Mouse (Mus musculus) heart, postnatal 0 days (tissue): ENCODE measurements around the gene Gm20547. TPM values are rescaled to one million over a fixed set of nuclear protein-coding genes. Genes with fewer than 3 reads are reported as not detected.

ENCODE experiments used
- ATAC-seq: fragments of 200-750 bp; cut with Nextera tagmentation; 2 replicates; pipeline ENCODE4 v1.8.0; 2017; ENCODE audit warnings: low read depth, moderate number of reproducible peaks, moderate library complexity; ENCODE audit not compliant: insufficient read depth
- DNase-seq: peaks from one replicate; pipeline ENCODE4 v3.0.0-alpha.2; 2016; ENCODE audit warnings: low spot score
- H3K27ac ChIP-seq: fragments of 300-500 bp; sonication (generic); 2 replicates; pipeline ENCODE4 v1.5.1; 2014; ENCODE audit warnings: low read depth, mild to moderate bottlenecking
- H3K27me3 ChIP-seq: fragments of 300-500 bp; sonication (generic); 2 replicates; pipeline ENCODE4 v1.6.1; 2014; ENCODE audit warnings: low read length, mixed read lengths; ENCODE audit not compliant: control insufficient read depth, insufficient read depth
- H3K36me3 ChIP-seq: fragments of 300-500 bp; sonication (generic); replicated peaks from 2 replicates; pipeline ENCODE4 v1.6.1; 2014; ENCODE audit warnings: low read length, mixed read lengths; ENCODE audit not compliant: control insufficient read depth, insufficient read depth
- H3K4me1 ChIP-seq: fragments of 300-500 bp; sonication (generic); 2 replicates; pipeline ENCODE4 v1.6.1; 2014; ENCODE audit warnings: antibody characterized with exemption; ENCODE audit not compliant: control insufficient read depth, insufficient read depth
- H3K4me2 ChIP-seq: fragments of 300-500 bp; sonication (generic); 2 replicates; pipeline ENCODE4 v1.6.1; 2014; ENCODE audit warnings: low read depth, mild to moderate bottlenecking, low read length, moderate library complexity
- H3K4me3 ChIP-seq: fragments of 300-500 bp; sonication (generic); 2 replicates; pipeline ENCODE4 v1.5.1; 2014; ENCODE audit warnings: low read depth, low read length
- H3K9ac ChIP-seq: fragments of 300-500 bp; sonication (generic); replicated peaks from 2 replicates; pipeline ENCODE4 v1.6.1; 2014; ENCODE audit warnings: low read depth, low read length, mixed read lengths
- H3K9me3 ChIP-seq: fragments of 300-500 bp; sonication (generic); replicated peaks from 2 replicates; pipeline ENCODE4 v1.6.1; 2016; ENCODE audit warnings: low read length; ENCODE audit not compliant: control insufficient read depth
- CTCF ChIP-seq: IDR thresholded peaks from 2 replicates; pipeline ENCODE4 v1.5.1; 2016; ENCODE audit warnings: antibody characterized with exemption, control low read depth, low read depth
- EP300 ChIP-seq: IDR thresholded peaks from 2 replicates; pipeline ENCODE4 v1.6.1; 2016; ENCODE audit warnings: antibody characterized with exemption, low read depth
- WGBS: fragments of 180-500 bp; shearing (Covaris S2); extraction: QIAGEN DNeasy Blood & Tissue Kit; methylation state at CpG from one replicate; pipeline ENCODE4 v1.1.7; 2014; 5-methylcytosine and 5-hydroxymethylcytosine counted together
- polyA plus RNA-seq: library from polyadenylated mRNA; unstranded; fragments of >200 nt; fragmentation: Nextera tagmentation; extraction: Ambion mirVana; gene quantifications from 2 replicates; pipeline ENCODE4 v1.2.1, GENCODE M21; 2015
- total RNA-seq: library from RNA; depleted of rRNA; stranded (reverse); fragments of >200 nt; gene quantifications from 2 replicates; pipeline ENCODE4 v1.2.3, GENCODE M21; 2014; ENCODE audit warnings: low replicate concordance

Gm20547 gene
- total and polyA plus RNA-seq, 2 experiments from 2014 or later: not detected

- Histone ChIP-seq H3K36me3 (no peaks in the 10 kb centered on the region), H3K4me3 (no peak within 1 kb of the TSS), H3K27ac (no peak within 1 kb of the TSS), H3K4me1 (no peaks in the 10 kb centered on the region), H3K4me2 (no peak within 1 kb of the TSS), H3K9me3 (no peaks in the 10 kb centered on the region), H3K27me3 (no peaks in the 10 kb centered on the region), H3K9ac (no peak within 1 kb of the TSS)
- 51% methylated on average over 11 of the region's 11 CpGs for WGBS
- DNase-seq (no peak), ATAC-seq (no peak)
- TF ChIP-seq CTCF (no peak), EP300 (no peak)
Measured at GRCm38 (mm10) chr17:34879336-34879879, 2.4 kb downstream of the Gm20547 start, which contains the start of gene Zbtb12. Zbtb12 (plus strand) TSS chr17:34879483.

GRCm38 (mm10) chr17:34874321-34874720 is 7.5 kb downstream of the Gm20547 start:
- H3K4me3 ChIP-seq: no peak overlapping the region
- no peak for ATAC-seq
- no peak for DNase-seq
- 0 out of 2 replicates have a peak, but pooled peaks cover 3% of the 10 kb centered on the region for H3K27me3 ChIP-seq
- H3K4me1 ChIP-seq: no peaks in the 10 kb centered on the region
- no peak overlapping the region for H3K4me2 ChIP-seq
- H3K9ac ChIP-seq: no peak overlapping the region
- no peaks in the 10 kb centered on the region for H3K9me3 ChIP-seq
- no peak overlapping the region for H3K27ac ChIP-seq
- TF ChIP-seq CTCF: no peak
- TF ChIP-seq EP300: no peak
- no peaks in the 10 kb centered on the region for H3K36me3 ChIP-seq
- 94% methylated on average over 6 of the region's 6 CpGs for WGBS

- no peak for DNase-seq
- H3K4me1 ChIP-seq: no peaks in the 10 kb centered on the region
- no peak for ATAC-seq
- H3K9me3 ChIP-seq: no peaks in the 10 kb centered on the region
- no peaks in the 10 kb centered on the region for H3K27me3 ChIP-seq
- no peak overlapping the region for H3K27ac ChIP-seq
- H3K36me3 ChIP-seq: no peaks in the 10 kb centered on the region
- no peak overlapping the region for H3K9ac ChIP-seq
- 54% methylated on average over 7 of the region's 7 CpGs for WGBS
- TF ChIP-seq EP300 (no peak), CTCF (no peak)
- H3K4me2 ChIP-seq: no peak overlapping the region
- no peak overlapping the region for H3K4me3 ChIP-seq
Measured at GRCm38 (mm10) chr17:34865981-34866380, 15.9 kb downstream of the Gm20547 start.

GRCm38 (mm10) chr17:34862416-34863081 is 19.3 kb downstream of the Gm20547 start, which contains the start of gene Cfb:
Cfb (minus strand) TSS chr17:34862518.
- DNase-seq (no peak), ATAC-seq (no peak)
- Histone ChIP-seq H3K4me3 (no peak within 1 kb of the TSS), H3K36me3 (no peaks in the 10 kb centered on the region), H3K27ac (no peak within 1 kb of the TSS), H3K4me1 (no peaks in the 10 kb centered on the region), H3K27me3 (no peaks in the 10 kb centered on the region; the same call in 1 of the 2 replicates), H3K9ac (no peak within 1 kb of the TSS), H3K4me2 (no peak within 1 kb of the TSS), H3K9me3 (no peaks in the 10 kb centered on the region)
- no peak for TF ChIP-seq EP300
- TF ChIP-seq CTCF: no peak
- 59% methylated on average over 8 of the region's 8 CpGs for WGBS

GRCm38 (mm10) chr17:34861704-34862415 is 20.0 kb downstream of the Gm20547 start:
- 62% methylated on average over 13 of the region's 13 CpGs for WGBS
- H3K9me3 ChIP-seq: no peaks in the 10 kb centered on the region
- DNase-seq: no peak

More at GRCm38 (mm10) chr17:34861704-34862415, 20.0 kb downstream of the Gm20547 start:
- Histone ChIP-seq H3K36me3 (peaks cover 2% of the 10 kb centered on the region; the same call in 1 of the 2 replicates), H3K27me3 (no peaks in the 10 kb centered on the region; the same call in 1 of the 2 replicates), H3K4me3 (no peak overlapping the region), H3K4me2 (no peak overlapping the region), H3K9ac (no peak overlapping the region), H3K27ac (no peak overlapping the region), H3K4me1 (no peaks in the 10 kb centered on the region)
- no peak for ATAC-seq
- no peak for TF ChIP-seq EP300
- no peak for TF ChIP-seq CTCF
